Mouse (Mus musculus) neural tube, embryonic 15.5 days (tissue): ENCODE data around the gene Spsb3. TPM values are rescaled to one million over a fixed set of nuclear protein-coding genes. Genes with fewer than 3 reads are reported as not detected.

ENCODE experiments used
- ATAC-seq: fragments of 200-750 bp; cut with Nextera tagmentation; 2 replicates; pipeline ENCODE4 v1.8.0; 2017; ENCODE audit warnings: mild to moderate bottlenecking, moderate TSS enrichment, moderate library complexity; ENCODE audit not compliant: low FRiP score
- H3K27ac ChIP-seq: fragments of 300-500 bp; sonication (generic); replicated peaks from 2 replicates; pipeline ENCODE4 v1.5.1; 2015; ENCODE audit warnings: mild to moderate bottlenecking, inconsistent platforms
- H3K27me3 ChIP-seq: fragments of 300-500 bp; sonication (generic); replicated peaks from 2 replicates; pipeline ENCODE4 v1.6.1; 2015; ENCODE audit warnings: inconsistent platforms
- H3K36me3 ChIP-seq: fragments of 300-500 bp; sonication (generic); 2 replicates; pipeline ENCODE4 v1.6.1; 2015; ENCODE audit warnings: inconsistent platforms
- H3K4me1 ChIP-seq: fragments of 300-500 bp; sonication (generic); 2 replicates; pipeline ENCODE4 v1.6.1; 2015; ENCODE audit warnings: inconsistent platforms
- H3K4me2 ChIP-seq: fragments of 300-500 bp; sonication (generic); 2 replicates; pipeline ENCODE4 v1.6.1; 2015; ENCODE audit warnings: inconsistent platforms, mild to moderate bottlenecking, moderate library complexity
- H3K4me3 ChIP-seq: fragments of 300-500 bp; sonication (generic); replicated peaks from 2 replicates; pipeline ENCODE4 v1.5.1; 2015; ENCODE audit warnings: mild to moderate bottlenecking, inconsistent platforms
- H3K9ac ChIP-seq: fragments of 300-500 bp; sonication (generic); replicated peaks from 2 replicates; pipeline ENCODE4 v1.6.1; 2015; ENCODE audit warnings: mild to moderate bottlenecking, inconsistent platforms
- H3K9me3 ChIP-seq: fragments of 300-500 bp; sonication (generic); replicated peaks from 2 replicates; pipeline ENCODE4 v1.6.1; 2016; ENCODE audit warnings: inconsistent platforms
- WGBS: fragments of 180-500 bp; shearing (Covaris S2); methylation state at CpG from one replicate; pipeline ENCODE4 v1.1.7; 2015; ENCODE audit warnings: mixed read lengths; 5-methylcytosine and 5-hydroxymethylcytosine counted together
- polyA plus RNA-seq: library from polyadenylated mRNA; unstranded; fragments of >200 nt; fragmentation: Nextera tagmentation; extraction: Ambion mirVana; gene quantifications from 2 replicates; pipeline ENCODE4 v1.2.1, GENCODE M21; 2015

Spsb3 gene
- polyA plus RNA-seq, 1 experiment from 2014 or later = 84.2 TPM

GRCm38 (mm10) chr17:24851381-24852125 lies 34.9 kb upstream of the Spsb3 start:
- H3K36me3 ChIP-seq = peaks cover 23% of the 10 kb centered on the region
- H3K9ac ChIP-seq = peak overlapping the region; percentile 70
- H3K27me3 ChIP-seq = no peaks in the 10 kb centered on the region; the same call in 1 of the 2 replicates
- no peaks in the 10 kb centered on the region for H3K9me3 ChIP-seq
- no peak for ATAC-seq
- WGBS = 85% methylated on average over 10 of the region's 10 CpGs
- peak overlapping the region; percentile 93 for H3K4me2 ChIP-seq
- no peak overlapping the region for H3K27ac ChIP-seq
- peaks cover 23% of the 10 kb centered on the region for H3K4me1 ChIP-seq
- H3K4me3 ChIP-seq = peak overlapping the region; percentile 98

GRCm38 (mm10) chr17:24855838-24856464 lies 30.5 kb upstream of the Spsb3 start:
- Histone ChIP-seq H3K27ac (no peak overlapping the region), H3K27me3 (no peaks in the 10 kb centered on the region; the same call in 1 of the 2 replicates), H3K4me2 (no peak overlapping the region), H3K36me3 (peaks cover 59% of the 10 kb centered on the region), H3K9ac (no peak overlapping the region), H3K9me3 (no peaks in the 10 kb centered on the region), H3K4me3 (no peak overlapping the region), H3K4me1 (peaks cover 12% of the 10 kb centered on the region)
- ATAC-seq = no peak
- WGBS = 76% methylated on average over 3 of the region's 3 CpGs

GRCm38 (mm10) chr17:24856589-24856988 lies 29.9 kb upstream of the Spsb3 start:
- H3K4me3 ChIP-seq = no peak overlapping the region
- H3K9ac ChIP-seq = no peak overlapping the region
- H3K9me3 ChIP-seq = no peaks in the 10 kb centered on the region
- H3K4me1 ChIP-seq = peaks cover 5% of the 10 kb centered on the region
- H3K27ac ChIP-seq = no peak overlapping the region
- no peak overlapping the region for H3K4me2 ChIP-seq
- no peaks in the 10 kb centered on the region; the same call in 1 of the 2 replicates for H3K27me3 ChIP-seq
- peaks cover 65% of the 10 kb centered on the region for H3K36me3 ChIP-seq
- 93% methylated on average over 13 of the region's 13 CpGs for WGBS
- ATAC-seq = no peak

GRCm38 (mm10) chr17:24857831-24858470 lies 28.5 kb upstream of the Spsb3 start:
- no peak for ATAC-seq
- no peaks in the 10 kb centered on the region for H3K27me3 ChIP-seq
- H3K4me2 ChIP-seq = no peak overlapping the region
- no peak overlapping the region for H3K4me3 ChIP-seq
- H3K4me1 ChIP-seq = no peaks in the 10 kb centered on the region
- no peak overlapping the region for H3K27ac ChIP-seq
- no peaks in the 10 kb centered on the region for H3K9me3 ChIP-seq
- H3K36me3 ChIP-seq = peaks cover 75% of the 10 kb centered on the region
- WGBS = 91% methylated on average over 8 of the region's 8 CpGs
- no peak overlapping the region for H3K9ac ChIP-seq

GRCm38 (mm10) chr17:24858967-24859366 lies 27.5 kb upstream of the Spsb3 start:
- Histone ChIP-seq H3K4me2 (no peak overlapping the region), H3K9me3 (no peaks in the 10 kb centered on the region), H3K27ac (no peak overlapping the region), H3K9ac (no peak overlapping the region), H3K4me1 (no peaks in the 10 kb centered on the region), H3K27me3 (no peaks in the 10 kb centered on the region), H3K36me3 (peaks cover 74% of the 10 kb centered on the region), H3K4me3 (no peak overlapping the region)
- WGBS = 89% methylated on average over 6 of the region's 6 CpGs
- no peak for ATAC-seq

GRCm38 (mm10) chr17:24860076-24860475 lies 26.4 kb upstream of the Spsb3 start:
- Histone ChIP-seq H3K4me2 (no peak overlapping the region), H3K9ac (no peak overlapping the region), H3K27ac (no peak overlapping the region), H3K9me3 (no peaks in the 10 kb centered on the region), H3K36me3 (peaks cover 83% of the 10 kb centered on the region), H3K27me3 (no peaks in the 10 kb centered on the region), H3K4me3 (no peak overlapping the region), H3K4me1 (no peaks in the 10 kb centered on the region)
- ATAC-seq = no peak
- 92% methylated on average over 8 of the region's 8 CpGs for WGBS

- WGBS = 96% methylated on average over 3 of the region's 3 CpGs
- Histone ChIP-seq H3K9me3 (no peaks in the 10 kb centered on the region), H3K27ac (no peak overlapping the region), H3K9ac (no peak overlapping the region), H3K36me3 (peaks cover 83% of the 10 kb centered on the region), H3K27me3 (no peaks in the 10 kb centered on the region), H3K4me1 (no peaks in the 10 kb centered on the region), H3K4me2 (no peak overlapping the region), H3K4me3 (no peak overlapping the region)
- no peak for ATAC-seq
Observed at GRCm38 (mm10) chr17:24861785-24862184, 24.7 kb upstream of the Spsb3 start.

- Histone ChIP-seq H3K27ac (no peak within 1 kb of the TSS), H3K4me2 (no peak within 1 kb of the TSS), H3K4me1 (no peaks in the 10 kb centered on the region), H3K27me3 (no peaks in the 10 kb centered on the region), H3K36me3 (peaks cover 52% of the 10 kb centered on the region), H3K9me3 (no peaks in the 10 kb centered on the region), H3K4me3 (no peak within 1 kb of the TSS), H3K9ac (no peak within 1 kb of the TSS)
- ATAC-seq = no peak
- 90% methylated on average over 8 of the region's 8 CpGs for WGBS
Observed at GRCm38 (mm10) chr17:24865776-24866175, 20.7 kb upstream of the Spsb3 start, which contains the start of gene Igfals. Gene Igfals (plus strand): TSS chr17:24865997.

- Histone ChIP-seq H3K4me2 (no peak overlapping the region), H3K4me1 (no peaks in the 10 kb centered on the region), H3K9ac (no peak overlapping the region), H3K36me3 (peaks cover 34% of the 10 kb centered on the region), H3K9me3 (no peaks in the 10 kb centered on the region), H3K27ac (no peak overlapping the region), H3K4me3 (no peak overlapping the region), H3K27me3 (no peaks in the 10 kb centered on the region)
- no peak for ATAC-seq
- 95% methylated on average over 10 of the region's 10 CpGs for WGBS
Observed at GRCm38 (mm10) chr17:24867914-24868313, 18.5 kb upstream of the Spsb3 start.

GRCm38 (mm10) chr17:24873695-24874404 lies 12.6 kb upstream of the Spsb3 start:
- Histone ChIP-seq H3K27ac (no peak overlapping the region), H3K36me3 (no peaks in the 10 kb centered on the region), H3K9me3 (no peaks in the 10 kb centered on the region), H3K9ac (no peak overlapping the region), H3K27me3 (no peaks in the 10 kb centered on the region), H3K4me2 (no peak overlapping the region), H3K4me1 (no peaks in the 10 kb centered on the region), H3K4me3 (no peak overlapping the region)
- no peak for ATAC-seq
- 46% methylated on average over 4 of the region's 4 CpGs for WGBS

- ATAC-seq = no peak
- WGBS = 53% methylated on average over 1 of the region's 1 CpGs
- no peak overlapping the region for H3K4me2 ChIP-seq
- no peaks in the 10 kb centered on the region for H3K4me1 ChIP-seq
- H3K27me3 ChIP-seq = no peaks in the 10 kb centered on the region
- H3K4me3 ChIP-seq = no peak overlapping the region
- H3K9ac ChIP-seq = no peak overlapping the region
- H3K36me3 ChIP-seq = no peaks in the 10 kb centered on the region
- H3K9me3 ChIP-seq = no peaks in the 10 kb centered on the region
- H3K27ac ChIP-seq = no peak overlapping the region
Observed at GRCm38 (mm10) chr17:24874405-24874745, 12.1 kb upstream of the Spsb3 start.
